Mouse (Mus musculus) small intestine, adult 2 months (tissue): ENCODE data around the gene Ndel1. TPM values are rescaled to one million over a fixed set of nuclear protein-coding genes. Genes with fewer than 3 reads are reported as not detected.

Experiments
- H3K27ac ChIP-seq: fragments of 200-500 bp; 2 replicates; pipeline ENCODE4 v1.5.1; 2012; ENCODE audit warnings: low read depth, low read length, control low read depth, inconsistent platforms; ENCODE audit not compliant: insufficient read depth
- H3K27me3 ChIP-seq: fragments of 200-500 bp; 2 replicates; pipeline ENCODE4 v1.6.1; 2012; ENCODE audit warnings: mild to moderate bottlenecking, moderate library complexity, low read length, inconsistent platforms; ENCODE audit not compliant: control insufficient read depth, insufficient read depth
- H3K36me3 ChIP-seq: fragments of 200-500 bp; 2 replicates; pipeline ENCODE4 v1.6.1; 2012; ENCODE audit warnings: mild to moderate bottlenecking, low read length, control low read depth, inconsistent platforms; ENCODE audit not compliant: control insufficient read depth, insufficient read depth
- H3K4me1 ChIP-seq: fragments of 200-500 bp; 2 replicates; pipeline ENCODE4 v1.6.1; 2012; ENCODE audit warnings: low read length, inconsistent platforms, mixed read lengths; ENCODE audit not compliant: control insufficient read depth, insufficient read depth, insufficient read length
- H3K4me3 ChIP-seq: fragments of 200-500 bp; 2 replicates; pipeline ENCODE4 v1.5.1; 2012; ENCODE audit warnings: low read depth, mild to moderate bottlenecking, control low read depth, inconsistent platforms, low read length, moderate library complexity
- CTCF ChIP-seq: fragments of 200-500 bp; IDR thresholded peaks from 2 replicates; pipeline ENCODE4 v1.5.1; 2012; ENCODE audit warnings: low read depth, mild to moderate bottlenecking, control low read depth, inconsistent platforms, low read length, moderate library complexity, mixed read lengths; ENCODE audit not compliant: insufficient replicate concordance, insufficient read length; ENCODE audit errors: extremely low read depth
- POLR2A ChIP-seq: fragments of 200-500 bp; IDR thresholded peaks from 2 replicates; pipeline ENCODE4 v1.6.1; 2012; ENCODE audit warnings: low read depth, mild to moderate bottlenecking, control low read depth, inconsistent platforms, low read length, moderate library complexity
- WGBS: fragments of 180-500 bp; shearing (Covaris S2); methylation state at CpG from one replicate; pipeline ENCODE4 v1.1.7; 2018; 5-methylcytosine and 5-hydroxymethylcytosine counted together
- polyA plus RNA-seq: library from polyadenylated mRNA; depleted of rRNA; stranded (reverse); fragments of >200 nt; gene quantifications from 2 replicates; pipeline ENCODE4 v1.2.3, GENCODE M21; 2012

Ndel1 gene
- polyA plus RNA-seq, 1 experiment = 36.8 TPM

DNA sequence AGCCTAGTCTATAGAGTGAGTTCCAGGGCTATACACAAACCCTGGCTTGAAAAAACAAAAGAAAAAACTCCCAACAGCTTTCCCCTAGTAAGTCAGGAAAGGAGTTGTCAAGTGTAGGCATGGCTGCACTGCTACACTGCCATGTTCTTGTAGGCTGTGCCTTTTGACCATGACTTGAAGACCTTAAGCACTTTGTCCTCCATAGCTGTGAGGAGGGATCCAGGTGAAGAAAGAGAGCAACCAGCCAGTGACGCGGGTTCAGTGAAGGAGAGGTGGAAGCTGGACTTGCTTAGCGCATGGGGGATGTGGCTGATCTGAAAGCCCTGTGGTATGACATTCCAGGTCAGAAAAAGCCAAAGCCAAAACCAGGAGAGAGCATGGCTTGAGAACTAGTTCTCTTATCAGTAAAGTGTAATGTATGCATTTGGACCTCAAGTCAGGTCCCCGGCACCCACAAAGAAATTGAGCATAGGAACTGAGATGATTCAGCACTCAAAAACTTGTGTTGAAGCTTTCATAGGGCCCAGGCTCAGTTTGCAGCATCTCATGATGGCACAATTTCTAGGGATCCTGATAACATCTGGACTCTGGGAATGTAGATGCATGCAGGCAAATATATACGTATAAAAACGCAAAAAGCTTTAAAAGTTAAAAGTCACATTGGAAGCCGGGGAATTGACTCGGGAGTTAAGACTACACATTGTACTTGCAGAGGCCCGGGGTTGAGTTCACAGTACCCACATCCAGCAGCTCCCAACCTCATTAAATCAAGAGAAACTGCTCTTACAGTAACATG, 34.2 kb upstream of the Ndel1 start:
- H3K36me3 ChIP-seq = peaks cover 35% of the 10 kb centered on the region
- no peaks in the 10 kb centered on the region for H3K27me3 ChIP-seq
- TF ChIP-seq CTCF (no peak), POLR2A (no peak)
- no peak overlapping the region for H3K27ac ChIP-seq
- no peak overlapping the region for H3K4me3 ChIP-seq
- H3K4me1 ChIP-seq = peaks cover 6% of the 10 kb centered on the region
- 87% methylated on average over 9 of the region's 9 CpGs for WGBS

DNA sequence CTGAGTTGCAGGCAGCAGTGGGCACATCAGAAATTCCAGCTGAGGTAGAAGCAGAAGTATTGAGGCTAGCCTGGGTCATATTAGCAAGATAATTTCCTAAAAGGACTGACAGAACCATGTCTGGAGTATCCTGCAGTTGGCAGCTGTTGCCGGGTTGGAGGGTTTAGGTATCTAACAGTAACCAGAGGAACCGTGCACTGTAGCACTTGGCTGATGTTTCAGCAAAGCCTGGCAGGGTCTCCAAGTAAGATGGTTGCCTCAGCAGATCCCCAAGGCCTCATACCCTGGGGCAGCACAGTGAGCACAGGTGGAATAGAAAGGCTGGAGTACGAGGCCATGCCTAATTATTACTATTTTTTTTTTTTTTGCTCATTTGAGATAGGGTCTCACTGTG, 33.5 kb upstream of the Ndel1 start:
- H3K4me3 ChIP-seq = no peak overlapping the region
- peaks cover 35% of the 10 kb centered on the region for H3K36me3 ChIP-seq
- H3K27me3 ChIP-seq = no peaks in the 10 kb centered on the region
- 83% methylated on average over 3 of the region's 3 CpGs for WGBS
- peaks cover 8% of the 10 kb centered on the region for H3K4me1 ChIP-seq
- no peak overlapping the region for H3K27ac ChIP-seq
- no peak for TF ChIP-seq CTCF
- TF ChIP-seq POLR2A = no peak

DNA sequence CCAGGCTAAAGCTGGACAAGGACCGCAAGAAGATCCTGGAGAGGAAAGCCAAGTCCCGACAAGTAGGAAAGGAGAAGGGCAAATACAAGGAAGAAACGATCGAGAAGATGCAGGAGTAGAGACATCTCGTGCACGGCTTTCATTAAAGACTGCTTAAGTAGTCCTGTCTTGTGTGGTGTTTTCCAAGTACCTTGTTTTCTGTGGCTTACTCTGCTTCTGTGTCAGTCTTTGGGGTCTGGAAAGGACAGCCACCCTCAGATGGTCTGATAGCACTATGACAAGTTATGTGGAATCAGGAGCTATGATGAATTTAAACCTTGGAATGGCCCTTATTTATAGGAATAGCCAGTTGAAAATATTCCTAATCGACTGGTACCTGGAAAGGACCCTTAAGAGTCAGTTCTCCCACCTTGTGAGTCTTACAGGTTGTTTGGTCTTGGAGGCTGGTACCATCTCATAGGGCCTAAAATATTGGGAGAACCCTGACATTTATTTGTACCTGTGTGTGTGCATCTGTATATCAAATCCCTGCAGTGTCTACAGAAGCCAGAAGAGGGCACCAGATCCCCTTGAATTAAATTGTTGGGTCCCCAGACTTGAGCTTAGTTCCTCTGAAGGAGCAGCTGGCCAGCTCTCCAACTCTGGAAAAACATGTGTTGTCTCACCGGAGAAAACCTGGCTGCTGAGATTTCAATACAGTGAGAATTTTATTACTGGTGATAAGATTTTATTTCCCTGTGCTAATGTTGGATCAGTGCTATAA, 32.9 kb upstream of the Ndel1 start:
- H3K4me3 ChIP-seq = no peak overlapping the region
- no peak overlapping the region for H3K27ac ChIP-seq
- H3K4me1 ChIP-seq = peaks cover 8% of the 10 kb centered on the region
- H3K27me3 ChIP-seq = no peaks in the 10 kb centered on the region
- H3K36me3 ChIP-seq = peaks cover 35% of the 10 kb centered on the region
- peak; percentile 52; the same call in 1 of the 2 replicates for TF ChIP-seq CTCF
- TF ChIP-seq POLR2A = no peak
- WGBS = 64% methylated on average over 8 of the region's 8 CpGs

DNA sequence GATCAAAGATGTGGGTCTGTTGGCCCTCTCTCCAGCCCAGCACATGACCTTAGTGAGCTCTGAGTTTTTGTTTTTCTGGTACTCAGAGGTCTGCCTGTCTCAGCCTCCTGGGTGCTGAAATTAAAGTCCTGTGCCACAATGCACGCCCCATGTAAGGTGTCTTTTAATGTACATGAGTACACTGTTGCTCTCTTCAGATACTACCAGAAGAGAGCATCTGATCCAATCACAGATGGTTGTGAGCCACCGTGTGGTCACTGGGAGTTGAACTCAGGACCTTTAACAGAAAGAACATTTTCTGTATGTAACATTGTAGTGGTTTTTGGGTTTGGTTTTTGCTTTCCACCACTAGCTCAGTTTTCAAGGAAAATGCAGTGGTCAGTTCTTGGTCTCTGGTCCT, 32.1 kb upstream of the Ndel1 start:
- Histone ChIP-seq H3K36me3 (peaks cover 35% of the 10 kb centered on the region), H3K4me1 (peaks cover 7% of the 10 kb centered on the region), H3K27me3 (no peaks in the 10 kb centered on the region), H3K4me3 (no peak overlapping the region), H3K27ac (no peak overlapping the region)
- TF ChIP-seq CTCF (no peak), POLR2A (no peak)
- 71% methylated on average over 2 of the region's 2 CpGs for WGBS

DNA sequence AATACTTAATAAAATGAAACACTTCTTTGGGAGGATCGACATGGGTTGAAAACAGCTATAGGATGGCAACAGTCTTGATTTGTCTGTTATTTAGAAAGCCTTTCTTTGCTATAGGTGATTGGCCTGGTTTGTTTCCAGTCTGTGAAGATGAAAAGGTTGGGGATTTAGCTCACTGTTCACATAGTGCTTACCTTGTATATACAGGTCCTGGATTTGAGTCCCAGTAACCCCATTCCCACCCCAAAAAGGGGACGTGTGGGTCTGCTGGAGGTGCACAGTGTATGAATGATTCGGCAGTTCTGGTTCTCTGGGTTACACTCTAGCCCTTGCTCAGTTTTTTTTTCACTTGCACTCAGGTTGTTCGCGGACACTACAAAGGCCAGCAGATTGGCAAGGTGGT, 31.2 kb upstream of the Ndel1 start:
- H3K4me1 ChIP-seq = peaks cover 5% of the 10 kb centered on the region
- no peak for TF ChIP-seq POLR2A
- no peak for TF ChIP-seq CTCF
- no peak overlapping the region for H3K27ac ChIP-seq
- H3K4me3 ChIP-seq = no peak overlapping the region
- WGBS = 62% methylated on average over 5 of the region's 5 CpGs
- peaks cover 35% of the 10 kb centered on the region for H3K36me3 ChIP-seq
- no peaks in the 10 kb centered on the region for H3K27me3 ChIP-seq

DNA sequence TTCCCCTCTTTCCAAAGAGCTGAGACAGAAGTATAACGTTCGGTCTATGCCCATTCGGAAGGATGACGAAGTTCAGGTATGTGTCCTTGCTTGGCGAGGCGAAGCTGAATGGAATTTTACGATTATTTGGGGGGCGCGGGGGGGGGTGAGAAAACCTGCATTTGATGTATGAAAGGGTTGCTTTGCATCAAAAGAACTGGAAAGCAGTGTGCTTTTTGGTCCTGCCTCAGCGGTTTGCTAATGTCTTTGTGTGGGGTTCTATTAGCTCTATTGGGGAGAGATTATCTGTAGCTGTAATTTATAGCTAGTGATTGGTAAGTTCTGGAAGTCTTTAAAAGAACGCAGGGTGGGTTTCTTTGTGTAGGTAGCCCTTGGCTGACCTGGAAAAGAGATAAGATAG, 30.7 kb upstream of the Ndel1 start:
- Histone ChIP-seq H3K27ac (no peak overlapping the region), H3K36me3 (peaks cover 35% of the 10 kb centered on the region), H3K4me3 (peak overlapping the region; percentile 94), H3K27me3 (no peaks in the 10 kb centered on the region), H3K4me1 (peaks cover 5% of the 10 kb centered on the region)
- 2% methylated on average over 11 of the region's 11 CpGs for WGBS
- TF ChIP-seq POLR2A (no peak), CTCF (no peak)

DNA sequence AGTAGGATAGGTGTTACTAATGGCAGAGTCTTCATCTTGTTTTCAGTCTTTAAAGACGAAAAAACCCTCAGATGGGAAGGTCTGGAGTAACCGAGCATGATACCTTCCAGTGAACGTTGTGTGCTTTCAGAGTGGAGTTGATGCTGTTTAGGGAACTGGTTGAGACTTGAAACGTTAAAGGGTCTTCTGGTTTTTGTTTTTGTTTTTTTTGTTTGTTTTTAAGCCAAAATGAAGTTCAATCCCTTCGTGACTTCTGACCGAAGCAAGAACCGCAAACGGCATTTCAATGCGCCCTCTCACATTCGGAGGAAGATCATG, 30.3 kb upstream of the Ndel1 start:
- WGBS = under 1% methylated on average over 10 of the region's 10 CpGs
- H3K27me3 ChIP-seq = no peaks in the 10 kb centered on the region

More for the DNA sequence above, 30.3 kb upstream of the Ndel1 start:
- Histone ChIP-seq H3K4me1 (peaks cover 5% of the 10 kb centered on the region), H3K36me3 (peaks cover 35% of the 10 kb centered on the region), H3K27ac (peak overlapping the region; percentile 49), H3K4me3 (peak overlapping the region; percentile 94)
- TF ChIP-seq POLR2A = no peak
- TF ChIP-seq CTCF = no peak
